Mouse (Mus musculus): ENCODE data around the gene Trim67. TPM values are rescaled to one million over a fixed set of nuclear protein-coding genes. Genes with fewer than 3 reads are reported as not detected.
A peak's percentile ranks its signal among the peaks of the same experiment; 100 is the strongest.

The Trim67 gene
- polyA plus RNA-seq, 1 experiment: 0.51 TPM

DNA sequence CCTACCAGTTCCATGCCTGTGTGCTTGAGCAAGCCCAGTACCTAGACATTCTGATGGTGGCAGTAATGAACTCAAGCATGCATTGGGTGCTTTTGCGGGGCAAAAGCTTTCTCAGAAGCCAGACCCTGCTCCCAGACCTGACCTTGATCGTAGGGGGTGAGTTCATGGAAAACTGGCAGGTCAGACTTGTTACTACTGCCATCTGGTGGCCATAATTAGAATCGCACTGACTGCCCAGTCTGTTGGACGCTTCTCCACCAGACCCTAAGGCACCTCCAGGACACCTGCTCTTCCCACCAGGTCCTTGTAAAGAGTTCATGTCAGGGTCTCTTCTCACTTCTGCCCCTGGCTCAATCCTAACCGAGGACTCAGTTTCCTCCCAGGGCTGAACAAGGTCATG, 34.5 kb downstream of the Trim67 start:
- peak; percentile 79 for TF ChIP-seq CTCF (IDR thresholded peaks at IDR 0.05; ENCODE audit: insufficient read depth, low read length)
- no peak for TF ChIP-seq POLR2A (IDR thresholded peaks at IDR 0.05; ENCODE audit: borderline replicate concordance, extremely low read depth, low read depth, low read length)
- DNase-seq: peak; percentile 52
- peaks cover 2% of the 10 kb centered on the region; the same call in 1 of the 2 replicates for H3K4me1 ChIP-seq (ENCODE audit: control insufficient read depth, insufficient read depth, low read length)
- no peak overlapping the region for H3K4me3 ChIP-seq (replicated peaks; ENCODE audit: extremely low read depth, low read depth, low read length)
- WGBS: 2% methylated on average over 5 of the region's 5 CpGs

- H3K4me1 ChIP-seq (ENCODE audit: control insufficient read depth, insufficient read depth, low read length): peaks cover 6% of the 10 kb centered on the region; the same call in 1 of the 2 replicates
- DNase-seq: no peak
- TF ChIP-seq CTCF (IDR thresholded peaks at IDR 0.05; ENCODE audit: insufficient read depth, low read length) (no peak), POLR2A (IDR thresholded peaks at IDR 0.05; ENCODE audit: borderline replicate concordance, extremely low read depth, low read depth, low read length) (no peak)
- 80% methylated on average over 24 of the region's 24 CpGs for WGBS
- H3K4me3 ChIP-seq (replicated peaks; ENCODE audit: extremely low read depth, low read depth, low read length): no peak overlapping the region
Observed at GRCm38 (mm10) chr8:124828561-124829240, 35.8 kb downstream of the Trim67 start.

- DNase-seq: no peak
- 68% methylated on average over 13 of the region's 13 CpGs for WGBS
- H3K4me1 ChIP-seq (ENCODE audit: control insufficient read depth, insufficient read depth, low read length): peaks cover 9% of the 10 kb centered on the region; the same call in 1 of the 2 replicates
- TF ChIP-seq CTCF (IDR thresholded peaks at IDR 0.05; ENCODE audit: insufficient read depth, low read length) (no peak), POLR2A (IDR thresholded peaks at IDR 0.05; ENCODE audit: borderline replicate concordance, extremely low read depth, low read depth, low read length) (no peak)
- H3K4me3 ChIP-seq (replicated peaks; ENCODE audit: extremely low read depth, low read depth, low read length): no peak overlapping the region
Observed at GRCm38 (mm10) chr8:124830050-124830449, 37.2 kb downstream of the Trim67 start.

GRCm38 (mm10) chr8:124831531-124831930, 38.6 kb downstream of the Trim67 start:
- DNase-seq: no peak
- TF ChIP-seq CTCF (IDR thresholded peaks at IDR 0.05; ENCODE audit: insufficient read depth, low read length) (no peak), POLR2A (IDR thresholded peaks at IDR 0.05; ENCODE audit: borderline replicate concordance, extremely low read depth, low read depth, low read length) (no peak)
- Histone ChIP-seq H3K4me1 (ENCODE audit: control insufficient read depth, insufficient read depth, low read length) (peaks cover 9% of the 10 kb centered on the region; the same call in 1 of the 2 replicates), H3K4me3 (replicated peaks; ENCODE audit: extremely low read depth, low read depth, low read length) (no peak overlapping the region)
- WGBS: 79% methylated on average over 6 of the region's 6 CpGs

DNA sequence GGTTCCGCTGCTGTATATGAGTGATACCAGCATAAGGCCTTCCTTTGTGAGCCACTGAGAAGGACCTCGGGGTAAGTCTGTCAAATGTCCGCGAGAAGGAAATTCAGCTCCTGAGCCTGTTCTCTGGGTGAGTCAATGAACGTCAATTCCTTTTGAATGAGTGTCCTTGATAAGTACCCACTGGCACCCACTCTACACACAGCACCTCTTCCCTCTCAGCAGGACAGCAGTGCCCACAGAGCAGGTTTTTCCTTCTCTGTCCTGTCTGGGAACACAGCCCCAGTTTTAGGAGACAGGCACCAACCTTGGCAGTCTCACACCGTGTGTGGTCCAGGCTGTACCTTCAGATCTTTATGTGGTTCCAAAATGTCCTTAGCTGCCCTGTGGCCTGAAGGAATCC, 39.0 kb downstream of the Trim67 start:
- 70% methylated on average over 6 of the region's 6 CpGs for WGBS
- Histone ChIP-seq H3K4me3 (replicated peaks; ENCODE audit: extremely low read depth, low read depth, low read length) (no peak overlapping the region), H3K4me1 (ENCODE audit: control insufficient read depth, insufficient read depth, low read length) (peaks cover 9% of the 10 kb centered on the region; the same call in 1 of the 2 replicates)
- TF ChIP-seq CTCF (IDR thresholded peaks at IDR 0.05; ENCODE audit: insufficient read depth, low read length) (no peak), POLR2A (IDR thresholded peaks at IDR 0.05; ENCODE audit: borderline replicate concordance, extremely low read depth, low read depth, low read length) (no peak)
- DNase-seq: no peak

- Histone ChIP-seq H3K4me1 (ENCODE audit: control insufficient read depth, insufficient read depth, low read length) (peaks cover 7% of the 10 kb centered on the region; the same call in 1 of the 2 replicates), H3K4me3 (replicated peaks; ENCODE audit: extremely low read depth, low read depth, low read length) (no peak overlapping the region)
- WGBS: 22% methylated on average over 15 of the region's 15 CpGs
- no peak for DNase-seq
- TF ChIP-seq CTCF (IDR thresholded peaks at IDR 0.05; ENCODE audit: insufficient read depth, low read length): no peak
- no peak for TF ChIP-seq POLR2A (IDR thresholded peaks at IDR 0.05; ENCODE audit: borderline replicate concordance, extremely low read depth, low read depth, low read length)
Observed at GRCm38 (mm10) chr8:124833430-124834205, 40.7 kb downstream of the Trim67 start.

DNA sequence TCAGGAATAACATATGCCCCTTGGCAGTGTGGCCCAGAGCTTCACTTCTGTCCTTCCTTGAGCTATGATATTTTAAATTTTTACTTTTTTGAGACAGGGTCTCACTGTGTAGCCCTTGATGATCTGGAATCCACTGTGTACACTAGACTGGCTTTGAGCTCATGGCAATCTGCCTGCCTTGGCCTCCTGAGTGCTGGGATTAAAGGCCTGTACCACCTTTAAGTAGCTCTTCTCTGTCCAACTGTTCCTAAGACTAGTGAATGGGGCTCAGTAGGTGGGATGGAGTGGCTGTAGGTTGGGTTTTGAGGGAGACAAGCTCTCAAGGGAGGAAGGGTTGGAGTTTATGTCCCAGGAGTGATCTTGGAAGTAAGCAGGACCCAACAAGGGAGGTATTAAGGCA, 43.0 kb downstream of the Trim67 start:
- TF ChIP-seq CTCF (IDR thresholded peaks at IDR 0.05; ENCODE audit: insufficient read depth, low read length) (no peak), POLR2A (IDR thresholded peaks at IDR 0.05; ENCODE audit: borderline replicate concordance, extremely low read depth, low read depth, low read length) (no peak)
- H3K4me1 ChIP-seq (ENCODE audit: control insufficient read depth, insufficient read depth, low read length): peaks cover 7% of the 10 kb centered on the region; the same call in 1 of the 2 replicates
- H3K4me3 ChIP-seq (replicated peaks; ENCODE audit: extremely low read depth, low read depth, low read length): no peak overlapping the region
- DNase-seq: no peak

- H3K4me1 ChIP-seq (ENCODE audit: control insufficient read depth, insufficient read depth, low read length): peaks cover 7% of the 10 kb centered on the region; the same call in 1 of the 2 replicates
- no peak overlapping the region for H3K4me3 ChIP-seq (replicated peaks; ENCODE audit: extremely low read depth, low read depth, low read length)
- TF ChIP-seq CTCF (IDR thresholded peaks at IDR 0.05; ENCODE audit: insufficient read depth, low read length) (no peak), POLR2A (IDR thresholded peaks at IDR 0.05; ENCODE audit: borderline replicate concordance, extremely low read depth, low read depth, low read length) (no peak)
- 89% methylated on average over 7 of the region's 7 CpGs for WGBS
- no peak for DNase-seq
Observed at GRCm38 (mm10) chr8:124836273-124836672, 43.4 kb downstream of the Trim67 start.

DNA sequence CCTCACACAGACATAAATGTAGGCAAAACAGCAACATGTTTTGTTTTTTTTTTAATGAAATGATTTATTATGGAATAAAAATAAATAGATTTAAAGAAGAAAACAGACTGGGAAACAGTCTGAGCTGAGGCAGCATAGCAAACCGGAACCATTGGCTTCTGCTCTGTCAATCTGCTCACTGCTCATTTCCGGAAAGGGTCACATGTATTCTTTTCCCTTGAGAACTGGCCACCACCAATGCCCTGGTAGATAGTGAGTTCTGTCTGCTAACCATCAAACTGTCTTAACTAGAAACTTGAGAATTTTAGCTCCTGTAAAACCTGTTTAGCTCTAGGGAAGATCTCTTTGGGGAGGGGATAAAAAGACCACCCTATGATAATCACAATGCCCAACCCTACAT, 44.0 kb downstream of the Trim67 start:
- H3K4me1 ChIP-seq (ENCODE audit: control insufficient read depth, insufficient read depth, low read length): peaks cover 7% of the 10 kb centered on the region; the same call in 1 of the 2 replicates
- TF ChIP-seq CTCF (IDR thresholded peaks at IDR 0.05; ENCODE audit: insufficient read depth, low read length) (no peak), POLR2A (IDR thresholded peaks at IDR 0.05; ENCODE audit: borderline replicate concordance, extremely low read depth, low read depth, low read length) (no peak)
- no peak for DNase-seq
- H3K4me3 ChIP-seq (replicated peaks; ENCODE audit: extremely low read depth, low read depth, low read length): no peak overlapping the region
- WGBS: 79% methylated on average over 2 of the region's 2 CpGs

Measured in lung, adult 2 months (tissue).